Mouse (Mus musculus) heart, adult 11 months (tissue): ENCODE measurements around the gene Setd4.

ENCODE experiments used
- DNase-seq: peaks from one replicate; pipeline ENCODE4 v3.0.0; 2022

The Setd4 gene

DNA sequence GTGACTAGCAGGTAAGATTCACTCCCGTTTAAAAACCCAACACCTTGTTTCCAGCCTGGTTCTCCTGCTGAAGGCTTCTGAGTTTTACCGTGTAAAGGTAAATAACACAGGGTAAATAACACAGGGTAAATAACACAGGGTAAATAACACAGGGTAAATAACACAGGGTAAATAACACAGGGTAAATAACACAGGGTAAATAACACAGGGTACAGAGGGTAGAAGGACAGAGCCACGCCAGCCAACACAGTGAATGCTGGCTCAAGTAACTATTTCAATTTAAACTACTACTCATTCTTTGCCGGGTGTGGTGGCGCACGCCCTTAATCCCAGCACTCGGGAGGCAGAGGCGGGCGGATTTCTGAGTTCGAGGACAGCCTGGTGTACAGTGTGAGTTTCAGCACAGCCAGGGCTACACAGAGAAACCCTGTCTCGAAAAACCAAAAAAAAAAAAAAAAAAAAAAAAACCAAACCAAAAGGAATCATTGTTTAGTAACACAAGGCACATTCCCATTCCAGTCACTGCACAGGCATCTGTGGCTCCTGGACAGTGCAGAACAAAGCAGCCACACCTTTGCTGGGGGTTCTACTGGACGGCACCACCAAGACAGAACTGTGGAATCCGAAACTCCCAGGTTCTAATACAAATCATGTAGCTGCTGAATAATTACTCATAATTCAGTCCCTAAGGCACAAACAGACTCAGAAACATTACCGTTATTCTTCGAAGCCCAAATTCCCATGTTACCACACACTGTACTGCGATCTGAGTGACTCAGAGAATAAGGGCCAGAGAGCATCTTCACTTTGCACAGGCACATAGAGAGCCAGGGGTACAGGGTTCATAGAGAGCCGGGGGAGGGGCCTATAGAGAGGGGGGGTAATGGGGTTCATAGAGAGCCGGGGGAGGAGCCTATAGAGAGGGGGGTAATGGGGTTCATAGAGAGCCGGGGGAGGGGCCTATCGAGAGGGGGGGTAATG lies 12.1 kb downstream of the Setd4 start:
- DNase-seq = no peak

DNA sequence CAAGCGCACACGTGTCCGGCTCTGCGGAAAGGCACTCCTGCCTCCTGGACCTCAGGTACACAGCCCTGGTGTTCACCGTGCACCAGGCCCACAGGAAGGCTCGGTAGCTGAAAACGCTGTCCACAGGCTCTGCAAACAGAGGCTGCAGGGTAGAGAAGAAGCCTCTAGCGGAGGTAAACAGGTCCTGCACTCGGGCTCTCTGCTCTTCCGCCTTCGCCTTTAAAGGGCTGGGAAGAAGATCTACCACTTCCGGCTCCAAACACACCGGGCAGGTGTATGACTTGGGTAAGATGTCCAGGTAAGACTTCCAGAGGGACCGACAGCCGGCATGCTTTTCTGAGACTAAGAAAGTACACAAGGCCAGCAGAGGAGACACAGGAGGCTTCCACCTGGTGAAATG lies 12.9 kb downstream of the Setd4 start:
- no peak for DNase-seq

DNA sequence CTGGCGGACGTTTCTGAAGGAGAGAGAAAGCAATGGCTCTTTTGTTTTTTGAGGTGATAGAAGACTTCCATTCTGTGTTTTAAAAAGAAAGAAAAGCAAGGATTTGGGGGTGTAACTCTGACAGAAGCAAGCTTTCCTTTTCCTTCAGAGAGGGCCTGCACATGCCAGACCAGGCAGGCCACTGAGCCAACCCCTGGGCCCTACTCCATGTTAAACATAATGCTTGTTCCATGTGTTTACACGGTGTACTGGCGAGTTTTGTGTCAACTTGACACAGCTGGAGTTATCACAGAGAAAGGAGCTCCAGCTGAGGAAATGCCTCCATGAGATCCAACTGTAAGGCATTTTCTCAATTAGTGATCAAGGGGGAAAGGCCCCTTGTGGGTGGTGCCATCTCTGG lies 15.6 kb downstream of the Setd4 start:
- no peak for DNase-seq

DNA sequence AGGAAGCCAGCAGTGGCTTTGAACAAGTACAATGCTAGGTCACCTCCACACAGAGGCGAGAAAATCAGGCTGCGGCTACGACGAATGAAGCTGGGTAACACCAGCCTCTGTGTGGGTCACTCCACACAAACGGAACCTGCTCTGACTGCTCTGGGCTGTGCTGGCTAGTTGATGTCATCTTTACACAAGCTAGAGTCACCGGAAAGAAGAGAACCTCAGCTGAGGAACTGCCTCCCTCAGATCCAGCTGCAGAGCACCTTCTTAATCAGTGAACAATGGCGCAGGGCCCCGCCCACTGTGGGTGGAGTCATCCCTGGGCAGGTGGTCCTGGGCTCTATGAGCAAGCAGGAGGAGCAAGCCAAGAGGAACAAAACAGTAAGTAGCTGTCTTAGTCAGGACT lies 17.5 kb downstream of the Setd4 start:
- DNase-seq = peak; percentile 75

DNA sequence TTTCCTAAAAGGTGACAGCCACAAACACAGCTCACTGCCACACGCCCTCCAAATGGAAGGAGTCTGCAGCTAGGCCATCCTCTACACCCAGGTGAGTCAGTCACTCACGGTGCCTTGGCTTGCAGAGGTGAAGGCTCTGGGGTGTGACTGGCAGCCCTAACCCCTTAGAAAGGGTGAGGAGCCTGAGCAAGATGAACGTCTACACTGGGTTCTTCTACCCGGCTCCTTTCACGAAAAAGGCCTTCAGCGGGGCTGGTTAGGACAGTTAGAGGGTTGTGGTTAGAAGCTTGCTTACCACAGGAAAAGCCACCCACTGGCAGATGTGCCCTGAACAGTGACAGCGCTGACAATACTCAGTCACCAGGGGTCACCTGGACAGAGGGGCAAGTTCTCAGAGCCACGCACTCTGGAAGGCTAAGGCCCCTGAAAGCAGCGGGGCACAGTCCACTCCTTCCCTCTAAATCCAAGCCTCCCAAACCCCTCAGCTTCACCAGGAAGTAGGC lies 18.1 kb downstream of the Setd4 start:
- peak; percentile 85 for DNase-seq

DNA sequence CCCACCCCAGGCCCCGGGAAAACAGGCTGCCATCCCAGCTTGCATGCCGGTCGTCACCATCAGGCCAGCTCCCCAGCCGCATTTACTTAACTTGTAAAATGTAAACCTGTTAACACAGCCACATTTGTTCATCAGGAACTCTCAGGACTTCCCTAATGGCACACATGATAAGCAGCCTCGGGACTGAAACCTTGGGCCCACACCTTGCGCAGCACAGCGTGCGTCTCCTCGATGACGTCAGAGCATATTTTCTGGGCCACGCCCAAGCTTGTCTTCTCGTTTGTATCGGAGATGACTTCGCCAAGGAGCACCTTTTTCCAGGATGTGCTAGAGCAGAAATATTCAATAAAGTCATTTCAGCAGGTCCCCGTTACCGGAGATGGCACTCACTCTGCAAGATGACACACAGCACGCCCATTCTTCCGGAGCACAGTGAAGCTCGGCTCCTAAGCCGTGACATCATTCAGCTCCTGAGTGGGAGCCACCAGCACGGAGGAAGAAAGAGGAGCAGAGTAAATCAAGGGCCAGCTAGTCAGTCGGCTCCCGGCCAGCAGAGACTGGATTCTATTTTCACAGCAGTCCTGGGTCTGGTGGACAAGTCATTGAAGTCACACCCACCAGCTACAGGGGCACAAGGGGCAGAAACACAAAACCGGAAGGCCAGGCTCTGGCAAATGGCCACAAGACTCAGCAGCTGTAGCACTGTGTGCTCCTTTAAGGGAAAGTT lies 18.7 kb downstream of the Setd4 start:
- DNase-seq = no peak

DNA sequence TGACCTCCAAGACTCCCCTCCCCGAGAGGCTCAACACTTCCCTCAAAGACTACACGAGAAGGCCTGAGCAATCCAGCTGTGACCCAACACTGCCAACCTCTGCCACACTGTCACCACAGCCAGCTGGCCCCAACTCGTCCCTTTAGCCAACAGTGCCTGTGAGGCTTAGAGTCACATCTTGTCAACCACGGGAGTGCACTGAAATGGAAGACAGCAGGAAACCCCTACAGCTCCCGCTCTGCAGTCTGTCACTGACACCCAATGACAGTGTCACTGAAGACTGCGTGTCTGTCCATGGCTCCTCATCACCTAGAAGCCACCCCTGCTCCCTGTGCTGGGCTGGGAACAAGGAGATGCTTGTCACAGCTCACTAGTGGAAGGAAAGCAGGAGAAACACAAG lies 22.7 kb downstream of the Setd4 start:
- DNase-seq = no peak

DNA sequence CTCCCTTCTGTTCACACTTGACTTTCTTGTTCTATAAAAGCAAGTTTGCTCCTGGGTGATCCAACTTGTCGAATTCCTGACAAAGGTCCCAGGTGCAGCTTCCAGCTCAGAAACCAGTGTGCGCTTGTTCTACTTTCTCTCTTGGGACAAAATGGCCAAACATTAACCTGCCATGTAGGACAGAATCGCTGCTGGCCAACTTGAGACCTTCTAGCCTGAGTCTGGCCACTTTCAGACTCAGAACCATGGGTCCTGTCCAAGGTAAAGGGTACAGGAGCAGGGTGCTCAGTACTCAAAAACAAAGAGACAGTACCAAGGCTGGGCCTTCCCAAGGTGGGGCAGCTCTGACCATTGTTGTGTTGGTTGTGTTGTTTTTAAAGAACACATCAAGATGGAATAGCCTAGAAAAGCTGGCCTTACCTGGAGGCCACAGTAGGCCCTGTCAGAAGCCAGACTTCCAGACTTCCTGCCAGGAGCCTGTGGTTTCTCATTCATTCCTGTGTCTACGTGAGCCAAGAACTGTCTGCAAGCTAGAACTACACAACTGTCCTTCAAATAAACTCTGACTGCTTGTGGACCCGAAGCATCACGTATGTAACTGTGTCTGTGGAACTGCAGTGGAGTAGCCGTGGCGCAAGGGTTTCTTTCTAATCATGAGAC lies 25.4 kb downstream of the Setd4 start:
- peak; percentile 68 for DNase-seq

DNA sequence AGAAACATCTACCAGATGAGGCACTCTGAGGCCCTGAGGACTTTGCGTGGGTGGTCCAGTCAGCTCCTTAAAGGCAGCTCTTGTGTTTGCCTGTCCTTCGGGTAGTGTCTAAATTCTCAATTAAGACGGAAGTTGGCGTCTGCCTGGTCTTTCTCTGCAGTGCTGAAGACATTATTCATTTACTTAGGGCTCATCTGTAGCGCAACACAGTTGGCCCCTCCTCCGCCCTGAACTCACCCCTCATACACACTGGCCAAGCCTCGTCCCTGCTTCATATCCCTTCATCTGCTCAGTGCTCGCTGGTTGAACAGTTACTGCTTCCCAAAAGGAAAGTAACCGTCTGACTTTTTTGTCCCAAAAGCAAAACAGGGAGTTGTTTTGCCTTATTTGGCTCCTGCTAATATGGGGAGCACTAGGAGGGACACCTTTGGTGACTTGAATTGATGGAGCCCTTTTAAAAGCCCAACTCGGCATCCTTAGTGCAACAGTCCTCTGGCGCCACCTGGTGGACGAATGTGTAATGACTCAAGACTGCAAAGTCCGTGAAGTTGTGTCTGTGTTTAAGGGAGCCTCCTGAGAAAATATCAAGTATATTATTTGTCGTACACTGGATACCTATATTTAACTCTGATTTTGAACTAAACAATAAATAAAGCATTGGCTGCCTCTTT lies 27.3 kb downstream of the Setd4 start:
- peak; percentile 91 for DNase-seq

DNA sequence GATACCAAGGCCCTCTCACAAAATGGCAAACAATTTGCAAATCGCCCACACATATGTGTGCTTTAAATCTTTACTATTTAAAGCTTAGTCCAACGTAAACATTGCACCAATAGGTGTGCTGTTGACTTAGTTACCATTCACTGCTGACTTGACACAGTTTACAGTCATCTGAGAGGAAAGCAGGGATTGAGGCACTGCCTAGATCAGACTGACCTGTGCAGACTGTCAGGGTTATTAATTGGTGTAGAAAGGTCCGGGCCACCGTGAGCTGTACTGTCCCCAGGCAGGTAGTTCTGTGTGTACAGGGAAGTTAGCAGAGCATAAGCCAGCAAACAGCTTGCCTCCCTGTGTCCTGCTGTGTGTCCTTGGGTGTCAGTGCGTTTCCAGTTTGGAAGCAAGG lies 28.3 kb downstream of the Setd4 start:
- peak; percentile 66 for DNase-seq

DNA sequence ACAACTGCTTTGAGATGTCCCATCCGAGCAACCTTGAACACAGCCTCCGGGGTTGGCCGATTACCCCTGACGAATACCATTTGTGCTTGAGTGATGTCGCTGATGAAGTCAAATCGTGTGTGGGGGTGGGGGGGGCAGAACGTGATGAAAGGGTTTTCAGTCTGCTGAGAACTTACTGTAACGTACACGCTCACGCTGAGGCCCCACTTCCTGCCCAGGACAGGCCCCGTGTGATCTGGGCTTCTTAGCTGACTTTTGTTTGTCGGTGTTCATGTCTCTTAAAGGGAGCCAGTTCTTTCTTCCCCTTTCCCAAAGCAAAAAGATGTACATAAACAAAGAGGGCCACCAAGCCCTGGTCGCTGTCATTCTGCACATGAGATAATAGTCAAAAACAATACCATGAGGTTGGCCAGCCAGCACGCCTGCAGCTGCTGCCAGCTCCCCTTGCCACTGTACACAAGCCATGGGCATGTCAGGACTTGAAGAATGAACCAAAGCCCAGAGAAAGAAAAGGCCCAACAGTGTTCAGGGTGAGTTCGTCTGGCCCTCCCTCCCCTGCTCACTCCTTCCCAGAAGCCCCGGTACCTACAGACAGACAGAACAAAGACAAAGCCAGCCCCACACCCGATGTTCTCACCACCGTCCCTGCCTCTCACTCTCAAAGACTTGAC lies 29.2 kb downstream of the Setd4 start:
- peak; percentile 76 for DNase-seq

DNA sequence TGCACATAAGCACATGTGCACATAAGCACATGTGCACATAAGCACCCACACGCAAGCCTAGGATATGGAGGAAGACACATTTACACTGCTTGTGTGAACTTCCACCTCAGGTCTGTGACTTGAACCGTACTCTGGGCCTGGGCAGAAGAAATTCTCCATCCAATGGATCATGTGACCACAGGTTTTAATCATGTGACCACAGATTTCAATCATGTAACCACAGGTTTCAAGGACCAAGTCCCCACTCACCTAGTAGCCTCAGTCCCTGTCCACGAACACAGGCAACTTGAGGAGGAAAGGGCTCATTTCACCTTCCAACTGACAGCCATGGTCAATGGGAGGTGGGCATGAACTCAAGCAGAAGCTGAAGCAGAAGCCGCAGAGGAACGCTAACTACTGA lies 30.4 kb downstream of the Setd4 start:
- peak; percentile 70 for DNase-seq

DNA sequence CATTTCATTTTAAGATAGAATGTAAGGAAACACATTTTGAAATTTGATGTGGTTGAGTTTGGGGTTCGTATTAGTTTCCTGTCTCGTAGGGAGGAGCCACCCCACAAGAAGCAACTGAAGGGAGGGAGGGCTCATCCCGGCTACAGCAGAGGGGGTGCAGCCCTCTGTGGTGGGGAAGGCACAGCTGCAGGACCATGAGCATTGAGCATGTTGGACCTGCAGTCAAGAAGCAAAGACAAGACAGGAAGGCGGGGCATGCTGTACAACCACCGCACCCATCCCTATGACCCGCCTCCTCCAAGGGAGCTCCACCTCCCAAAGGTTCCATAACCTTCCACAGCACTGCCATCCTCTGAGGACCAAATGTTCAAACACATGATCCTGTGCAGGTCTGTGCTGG lies 31.5 kb downstream of the Setd4 start:
- peak; percentile 58 for DNase-seq

DNA sequence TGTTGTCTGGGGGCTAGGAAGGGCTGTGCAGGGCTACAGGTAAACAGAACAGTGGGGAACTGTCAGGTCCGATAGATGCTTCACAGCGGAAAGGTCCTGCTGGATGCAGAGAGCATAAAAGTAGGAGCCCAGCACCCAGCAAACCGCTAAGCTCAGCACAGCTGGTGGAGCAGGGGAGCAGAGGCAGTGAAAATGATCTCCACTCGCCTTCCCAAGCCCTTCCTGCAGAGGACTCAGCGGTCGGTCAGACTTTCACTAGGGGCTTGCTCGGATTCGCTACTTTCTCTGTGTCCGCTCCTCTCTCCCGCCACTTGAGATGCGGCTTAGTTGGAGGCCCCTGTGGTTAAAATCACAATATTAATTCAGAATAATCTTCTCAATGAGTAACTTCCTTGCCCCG lies 45.4 kb downstream of the Setd4 start:
- no peak for DNase-seq

DNA sequence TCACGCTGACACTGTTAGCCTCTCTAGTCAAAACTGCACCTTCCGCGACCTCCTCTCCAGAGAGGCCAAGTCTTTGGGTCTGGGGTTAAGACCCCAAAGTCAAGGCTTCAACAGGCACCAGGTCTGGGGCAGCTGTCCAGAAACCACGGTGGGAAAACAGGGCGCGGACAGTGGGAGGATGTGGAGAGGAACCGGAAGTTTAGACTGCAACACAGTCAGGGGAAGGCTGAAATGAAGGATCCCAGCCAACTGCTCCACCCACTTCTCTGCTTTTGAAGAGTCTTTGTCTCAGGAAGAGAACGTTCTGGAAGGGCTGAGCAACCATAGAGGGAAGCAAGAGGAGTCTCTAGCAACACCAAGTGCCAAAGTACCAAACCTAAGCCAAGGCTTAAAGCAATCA lies 46.2 kb downstream of the Setd4 start:
- no peak for DNase-seq

DNA sequence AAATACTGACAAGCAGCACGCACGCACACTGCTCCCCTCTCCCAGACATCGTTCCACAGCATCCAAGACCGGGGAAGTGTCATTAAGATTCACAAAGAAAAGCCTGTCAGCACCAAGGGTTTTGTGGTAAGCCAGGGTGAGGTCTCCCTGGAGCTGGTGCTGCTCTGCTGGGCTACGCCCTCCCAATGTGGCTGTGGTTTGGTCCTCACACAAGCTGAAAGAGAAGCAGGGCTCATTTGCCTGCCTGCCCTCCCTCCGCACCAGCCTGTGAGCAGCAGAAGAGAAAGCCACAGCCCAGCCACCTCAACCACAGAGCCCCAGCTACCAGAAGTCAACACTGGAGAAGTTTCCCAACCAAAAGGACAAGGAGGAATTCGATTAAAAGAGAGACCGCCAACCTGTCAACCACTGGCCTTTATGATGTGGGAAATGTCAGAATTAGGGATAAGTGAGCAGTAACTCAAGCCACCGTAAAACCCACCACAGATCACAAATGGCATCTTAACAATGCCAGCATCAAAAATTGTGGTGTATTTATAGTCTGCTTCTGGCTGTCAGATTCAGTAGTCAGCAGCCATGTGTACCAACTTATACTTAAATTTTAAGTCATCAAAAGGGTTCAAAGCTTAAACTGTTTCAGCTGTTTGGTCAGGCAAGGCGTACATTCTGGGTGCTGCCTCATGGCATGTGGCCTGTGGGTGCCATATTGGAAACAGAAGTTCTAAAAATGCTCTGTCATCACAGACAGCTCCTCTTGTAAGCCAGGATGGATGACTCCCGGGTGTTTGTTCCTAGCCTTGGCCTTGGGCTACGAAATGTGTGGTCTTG lies 51.0 kb downstream of the Setd4 start:
- no peak for DNase-seq

DNA sequence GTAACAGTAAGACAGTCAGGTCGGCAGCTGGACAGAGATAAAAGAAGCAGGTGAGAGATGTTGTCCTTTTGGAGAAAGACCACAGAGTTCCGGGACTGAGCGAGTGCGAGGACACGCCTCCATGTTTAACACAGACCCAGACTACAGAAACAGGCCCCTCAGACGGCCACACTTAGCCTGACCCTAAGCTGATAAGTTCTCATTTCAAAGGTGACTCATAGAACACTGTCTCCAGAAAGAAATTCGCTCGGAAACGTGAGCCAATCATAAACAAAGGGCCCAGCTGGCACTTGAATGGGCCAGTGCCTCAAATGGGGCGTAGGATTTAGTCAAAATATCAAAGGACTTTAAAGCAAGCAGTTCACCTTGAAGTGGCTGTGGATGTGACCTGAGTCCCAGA lies 54.6 kb downstream of the Setd4 start:
- no peak for DNase-seq

DNA sequence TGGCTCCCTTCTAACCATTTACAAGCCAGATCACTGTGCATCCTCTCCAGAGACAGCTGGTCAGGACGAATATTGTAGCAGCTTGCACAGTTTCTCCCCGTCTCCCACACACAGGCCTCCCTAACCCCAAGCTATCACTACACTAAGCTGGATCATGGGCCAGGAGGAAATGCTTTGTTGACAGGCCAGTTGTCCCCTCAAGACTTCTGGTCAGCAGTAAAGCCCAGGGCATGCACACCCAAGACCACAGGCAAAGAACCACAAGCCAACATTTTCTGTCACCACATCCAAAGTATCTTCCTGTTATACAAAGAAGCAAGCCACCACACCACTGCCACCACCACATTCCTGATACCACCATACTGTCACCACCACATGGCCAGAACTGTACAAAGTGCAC lies 55.8 kb downstream of the Setd4 start:
- DNase-seq = no peak

DNA sequence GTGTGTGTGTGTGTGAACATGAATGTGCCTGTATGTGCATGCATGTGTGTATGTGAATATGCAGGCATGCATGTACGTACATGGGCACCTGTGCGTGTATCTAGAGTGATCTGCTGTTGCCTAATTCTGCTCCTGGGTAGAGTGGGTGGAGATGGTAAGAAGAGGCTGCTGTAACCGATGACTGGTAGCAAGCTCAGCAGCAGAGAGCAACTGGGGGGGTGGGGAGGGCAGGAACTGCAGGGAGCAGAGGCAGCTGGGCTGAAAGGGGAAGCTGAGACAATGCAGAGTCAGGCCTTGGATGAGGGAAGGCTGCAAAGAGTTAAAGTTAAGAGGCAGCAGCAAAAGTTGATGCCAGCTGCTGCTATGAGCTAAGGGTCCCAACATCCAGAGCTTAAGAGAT lies 56.7 kb downstream of the Setd4 start:
- DNase-seq = no peak

DNA sequence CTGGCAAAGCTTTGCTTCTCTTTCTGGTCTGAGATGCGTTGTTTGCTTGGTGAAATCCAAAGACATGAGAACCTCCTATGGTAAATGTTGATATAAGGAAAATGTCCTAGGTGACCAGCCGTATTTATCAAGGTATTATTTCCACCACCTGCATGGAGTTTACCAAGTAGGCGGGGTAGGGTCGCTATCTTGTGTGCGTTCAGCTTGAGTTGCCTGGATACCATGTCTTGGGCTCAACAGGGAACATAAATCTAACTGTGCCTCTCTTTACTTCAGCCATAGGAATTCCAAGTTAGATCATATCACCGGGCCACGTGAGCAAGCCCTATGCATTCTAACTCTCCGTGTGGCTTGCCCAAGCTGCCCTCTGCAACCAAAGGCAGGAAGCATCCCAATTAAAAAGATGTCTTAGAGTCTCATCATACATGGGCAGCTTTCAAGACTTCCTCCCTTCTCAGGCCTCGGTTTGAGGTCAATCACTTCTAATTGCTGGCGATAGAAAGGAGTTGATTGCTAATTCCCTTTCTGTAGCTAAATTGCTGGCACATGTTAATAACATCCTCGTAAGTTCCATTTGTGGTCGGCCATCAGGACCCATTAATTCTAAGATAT lies 57.4 kb downstream of the Setd4 start:
- no peak for DNase-seq

DNA sequence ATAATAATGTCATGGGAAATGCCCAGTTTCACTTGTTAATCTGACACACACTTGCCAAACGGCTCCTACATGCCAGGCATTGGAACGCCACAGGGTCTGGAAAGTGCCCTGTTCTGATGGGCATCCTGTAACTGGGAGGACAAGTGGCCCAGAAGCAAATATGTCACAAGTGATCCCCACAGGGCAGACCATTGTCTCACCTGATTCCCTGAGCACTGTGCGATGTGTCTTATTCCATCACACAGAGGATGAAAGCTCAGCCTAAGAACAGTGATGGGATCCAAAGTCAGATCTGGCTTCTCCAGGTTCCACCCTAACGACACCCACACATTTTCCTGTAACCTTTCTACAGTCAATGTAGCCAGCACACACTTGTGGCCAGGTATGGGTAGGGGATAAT lies 58.9 kb downstream of the Setd4 start:
- peak; percentile 69 for DNase-seq
